Mouse (Mus musculus) intestine, embryonic 14.5 days (tissue): ENCODE data around the gene Pnpo. TPM values are rescaled to one million over a fixed set of nuclear protein-coding genes. Genes with fewer than 3 reads are reported as not detected.

Experiments used
- ATAC-seq: fragments of 200-750 bp; cut with Nextera tagmentation; replicated peaks from 2 replicates; pipeline ENCODE4 v1.8.0; 2017; ENCODE audit warnings: low read depth, moderate number of reproducible peaks, moderate TSS enrichment, moderate library complexity; ENCODE audit not compliant: low FRiP score, low TSS enrichment
- DNase-seq: peaks from one replicate; pipeline ENCODE4 v3.0.0-alpha.2; 2018; ENCODE audit warnings: low spot score
- H3K27ac ChIP-seq: fragments of 300-500 bp; sonication (generic); 2 replicates; pipeline ENCODE4 v1.5.1; 2014; ENCODE audit warnings: low read depth, mild to moderate bottlenecking, control low read depth
- H3K27me3 ChIP-seq: fragments of 300-500 bp; sonication (generic); replicated peaks from 2 replicates; pipeline ENCODE4 v1.6.1; 2014; ENCODE audit warnings: low read length, control low read depth; ENCODE audit not compliant: control insufficient read depth, insufficient read depth
- H3K36me3 ChIP-seq: fragments of 300-500 bp; sonication (generic); 2 replicates; pipeline ENCODE4 v1.6.1; 2014; ENCODE audit warnings: low read length, control low read depth; ENCODE audit not compliant: control insufficient read depth, insufficient read depth
- H3K4me1 ChIP-seq: fragments of 300-500 bp; sonication (generic); replicated peaks from 2 replicates; pipeline ENCODE4 v1.6.1; 2014; ENCODE audit warnings: low read length, control low read depth, mixed read lengths; ENCODE audit not compliant: control insufficient read depth, insufficient read depth
- H3K4me2 ChIP-seq: fragments of 300-500 bp; sonication (generic); 2 replicates; pipeline ENCODE4 v1.6.1; 2014; ENCODE audit warnings: low read length
- H3K4me3 ChIP-seq: fragments of 300-500 bp; sonication (generic); 2 replicates; pipeline ENCODE4 v1.5.1; 2014; ENCODE audit warnings: low read depth, low read length, control low read depth, mixed read lengths
- H3K9ac ChIP-seq: fragments of 300-500 bp; sonication (generic); 2 replicates; pipeline ENCODE4 v1.6.1; 2014; ENCODE audit warnings: mild to moderate bottlenecking, low read length
- H3K9me3 ChIP-seq: fragments of 300-500 bp; sonication (generic); 2 replicates; pipeline ENCODE4 v1.6.1; 2016; ENCODE audit warnings: low read length, control low read depth; ENCODE audit not compliant: control insufficient read depth
- WGBS: fragments of 180-500 bp; shearing (Covaris S2); extraction: QIAGEN DNeasy Blood & Tissue Kit; methylation state at CpG from one replicate; pipeline ENCODE4 v1.1.7; 2014; 5-methylcytosine and 5-hydroxymethylcytosine counted together
- polyA plus RNA-seq: library from polyadenylated mRNA; unstranded; fragments of >200 nt; fragmentation: Nextera tagmentation; extraction: Ambion mirVana; gene quantifications from 2 replicates; pipeline ENCODE4 v1.2.1, GENCODE M21; 2014

The Pnpo gene
- 40.9 and 44.1 TPM in 2 replicates for polyA plus RNA-seq

DNA sequence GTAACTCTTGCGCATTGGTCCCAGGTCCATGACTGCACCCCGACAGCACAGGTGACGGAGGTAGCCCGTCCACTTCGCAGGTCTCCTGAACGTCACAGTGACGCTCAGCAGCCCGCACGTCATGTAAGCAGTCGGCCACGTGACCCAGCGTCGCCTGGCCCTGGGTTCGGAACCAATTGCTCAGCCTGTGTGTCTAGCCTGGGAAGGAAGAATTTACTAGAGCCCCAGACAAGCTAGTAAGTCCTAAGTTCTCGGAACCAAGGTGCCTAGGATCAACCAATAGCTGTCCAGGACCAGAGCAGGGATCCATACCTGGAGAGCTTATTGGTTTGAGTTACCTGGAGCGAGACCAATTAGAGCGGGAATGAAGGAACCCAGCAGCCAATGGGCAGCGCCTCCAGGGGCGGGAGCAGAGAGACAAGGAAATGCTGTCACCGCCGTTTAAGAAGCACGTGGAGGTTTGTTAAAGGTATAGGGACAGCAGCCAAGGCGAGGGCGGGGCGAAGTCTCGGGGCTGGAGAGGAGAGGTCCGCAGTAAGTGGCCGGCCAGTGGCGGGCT is at the start of gene Pnpo:
Gene Pnpo, minus strand, starts transcription at position 241 of the 559 bp plus-strand sequence.
- Histone ChIP-seq H3K36me3 (0 out of 2 replicates have a peak, but pooled peaks cover 4% of the 10 kb centered on the region), H3K27ac (peak within 1 kb of the TSS; percentile 51), H3K4me2 (peak within 1 kb of the TSS; percentile 96), H3K4me3 (peak within 1 kb of the TSS; percentile 64), H3K27me3 (no peaks in the 10 kb centered on the region), H3K9ac (peak within 1 kb of the TSS; percentile 53), H3K4me1 (peaks cover 4% of the 10 kb centered on the region; the same call in 1 of the 2 replicates), H3K9me3 (no peaks in the 10 kb centered on the region)
- WGBS, result under 1% methylated on average over 29 of the region's 29 CpGs
- DNase-seq (peak; percentile 92), ATAC-seq (peak; percentile 97)

DNA sequence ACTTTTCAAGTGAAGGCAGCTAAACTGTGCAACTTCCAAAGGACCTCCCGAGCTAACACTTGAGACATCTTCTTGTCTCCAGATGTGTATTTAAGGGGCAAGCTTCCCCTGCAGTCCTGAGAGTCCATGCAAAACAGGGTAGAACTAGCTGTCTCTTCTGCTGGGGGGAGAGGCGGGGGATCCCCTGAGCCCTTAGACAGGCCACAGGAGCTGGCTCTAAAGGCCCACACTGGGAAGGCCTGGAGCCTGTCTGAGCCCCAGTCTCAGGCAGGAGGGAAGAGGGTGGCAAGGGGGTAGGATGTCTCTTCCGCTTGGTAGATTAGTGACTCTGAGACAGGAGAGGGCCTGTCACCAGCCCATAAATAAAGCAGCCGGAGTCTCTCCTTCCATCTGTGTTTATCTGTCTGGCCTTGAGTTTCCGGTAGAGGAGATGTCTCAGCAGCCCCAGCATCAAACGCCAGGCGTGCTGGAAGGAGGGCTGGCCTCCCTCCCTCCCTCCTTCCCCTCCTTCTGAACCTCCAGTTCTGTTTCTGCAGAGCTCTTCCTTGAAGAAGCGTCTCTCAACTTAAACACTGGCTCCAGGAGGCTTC is 49.0 kb upstream of the Pnpo start:
- DNase-seq (peak; percentile 63), ATAC-seq (no peak)
- Histone ChIP-seq H3K36me3 (no peaks in the 10 kb centered on the region), H3K27ac (peak overlapping the region; percentile 73), H3K9ac (no peak overlapping the region), H3K4me2 (no peak overlapping the region), H3K9me3 (no peaks in the 10 kb centered on the region), H3K4me3 (no peak overlapping the region), H3K4me1 (peaks cover 34% of the 10 kb centered on the region), H3K27me3 (0 out of 2 replicates have a peak, but pooled peaks cover 2% of the 10 kb centered on the region)
- WGBS, result 16% methylated on average over 8 of the region's 8 CpGs

GRCm38 (mm10) chr11:96991501-96991900 is 47.7 kb upstream of the Pnpo start:
- H3K9me3 ChIP-seq, result no peaks in the 10 kb centered on the region

GRCm38 (mm10) chr11:96987873-96988655 is 44.3 kb upstream of the Pnpo start:
- ATAC-seq, result peak; percentile 32
- H3K27ac ChIP-seq, result no peak overlapping the region
- DNase-seq, result peak; percentile 65
- H3K4me1 ChIP-seq, result peaks cover 28% of the 10 kb centered on the region
- H3K27me3 ChIP-seq, result 0 out of 2 replicates have a peak, but pooled peaks cover 7% of the 10 kb centered on the region
- no peaks in the 10 kb centered on the region for H3K36me3 ChIP-seq
- H3K4me2 ChIP-seq, result peak overlapping the region; percentile 50
- peak overlapping the region; percentile 8; the same call in 1 of the 2 replicates for H3K4me3 ChIP-seq
- WGBS, result 7% methylated on average over 31 of the region's 31 CpGs
- no peak overlapping the region for H3K9ac ChIP-seq
- no peaks in the 10 kb centered on the region for H3K9me3 ChIP-seq

More at GRCm38 (mm10) chr11:96991501-96991900, 47.7 kb upstream of the Pnpo start:
- Histone ChIP-seq H3K36me3 (no peaks in the 10 kb centered on the region), H3K4me3 (no peak overlapping the region), H3K4me2 (no peak overlapping the region), H3K9ac (no peak overlapping the region), H3K4me1 (peaks cover 32% of the 10 kb centered on the region), H3K27ac (peak overlapping the region; percentile 73; the same call in 1 of the 2 replicates), H3K27me3 (0 out of 2 replicates have a peak, but pooled peaks cover 2% of the 10 kb centered on the region)
- ATAC-seq, result no peak
- WGBS, result 62% methylated on average over 5 of the region's 5 CpGs
- no peak for DNase-seq

DNA sequence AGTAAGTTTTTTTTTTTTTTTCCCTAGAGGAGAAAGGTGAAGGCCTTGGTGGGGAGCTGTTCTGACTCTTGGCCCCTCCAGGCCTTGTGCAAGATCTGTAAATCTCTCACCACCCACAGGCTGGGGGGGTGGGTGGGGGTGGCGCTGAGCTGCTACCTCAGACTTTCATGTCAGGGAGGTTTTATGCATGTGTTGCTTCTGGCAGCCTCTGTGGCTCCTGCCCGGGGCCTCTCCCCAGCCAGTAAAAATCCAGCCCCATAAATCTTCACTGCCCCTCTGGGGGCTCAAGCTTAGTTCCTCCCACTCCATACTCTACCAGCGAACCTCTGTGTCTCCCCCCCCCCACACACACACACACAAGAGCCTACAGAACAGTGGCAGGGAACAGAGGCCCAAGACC is 42.7 kb upstream of the Pnpo start:
- ATAC-seq (no peak), DNase-seq (no peak)
- Histone ChIP-seq H3K4me2 (no peak overlapping the region), H3K9me3 (no peaks in the 10 kb centered on the region), H3K27me3 (0 out of 2 replicates have a peak, but pooled peaks cover 7% of the 10 kb centered on the region), H3K9ac (no peak overlapping the region), H3K27ac (no peak overlapping the region), H3K4me3 (no peak overlapping the region), H3K36me3 (no peaks in the 10 kb centered on the region), H3K4me1 (peaks cover 15% of the 10 kb centered on the region)
- 21% methylated on average over 3 of the region's 3 CpGs for WGBS

DNA sequence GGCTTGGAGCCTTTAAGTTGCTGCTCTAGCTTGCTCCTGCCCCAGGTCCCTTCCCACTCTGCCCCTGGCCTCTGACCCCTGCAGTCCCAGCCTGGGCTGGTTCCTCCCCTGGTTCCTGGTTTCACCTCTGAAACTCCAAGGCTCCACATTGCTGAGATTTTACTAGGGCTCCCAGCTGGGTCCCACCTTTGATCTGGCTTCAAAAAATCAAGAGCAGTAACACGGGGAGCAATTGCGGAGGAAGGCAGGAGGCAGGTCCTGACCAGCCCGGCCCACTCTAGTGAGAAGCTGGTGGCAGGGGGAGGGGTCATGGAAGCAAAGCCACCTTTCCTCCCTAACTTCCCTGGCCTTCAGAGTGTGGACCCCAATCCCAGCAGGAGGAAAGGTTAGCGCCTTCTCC is 41.1 kb upstream of the Pnpo start:
- Histone ChIP-seq H3K9ac (no peak overlapping the region), H3K27me3 (0 out of 2 replicates have a peak, but pooled peaks cover 7% of the 10 kb centered on the region), H3K4me3 (no peak overlapping the region), H3K9me3 (no peaks in the 10 kb centered on the region), H3K4me2 (no peak overlapping the region), H3K36me3 (no peaks in the 10 kb centered on the region), H3K27ac (no peak overlapping the region), H3K4me1 (peaks cover 12% of the 10 kb centered on the region)
- no peak for DNase-seq
- no peak for ATAC-seq
- 30% methylated on average over 4 of the region's 4 CpGs for WGBS

- H3K27ac ChIP-seq, result no peak within 1 kb of the TSS
- H3K9ac ChIP-seq, result no peak within 1 kb of the TSS
- 0 out of 2 replicates have a peak, but pooled peaks cover 7% of the 10 kb centered on the region for H3K27me3 ChIP-seq
- H3K9me3 ChIP-seq, result no peaks in the 10 kb centered on the region
- ATAC-seq, result no peak
- no peaks in the 10 kb centered on the region for H3K36me3 ChIP-seq
- H3K4me2 ChIP-seq, result 0 out of 2 replicates have a peak within 1 kb of the TSS, but pooled peaks have one; percentile 11
- DNase-seq, result no peak
- WGBS, result 71% methylated on average over 7 of the region's 7 CpGs
- H3K4me3 ChIP-seq, result no peak within 1 kb of the TSS
- H3K4me1 ChIP-seq, result peaks cover 11% of the 10 kb centered on the region
Observed at GRCm38 (mm10) chr11:96982859-96983258, 39.1 kb upstream of the Pnpo start, which contains the start of gene Sp2. Gene Sp2 (minus strand): TSS chr11:96982959.

DNA sequence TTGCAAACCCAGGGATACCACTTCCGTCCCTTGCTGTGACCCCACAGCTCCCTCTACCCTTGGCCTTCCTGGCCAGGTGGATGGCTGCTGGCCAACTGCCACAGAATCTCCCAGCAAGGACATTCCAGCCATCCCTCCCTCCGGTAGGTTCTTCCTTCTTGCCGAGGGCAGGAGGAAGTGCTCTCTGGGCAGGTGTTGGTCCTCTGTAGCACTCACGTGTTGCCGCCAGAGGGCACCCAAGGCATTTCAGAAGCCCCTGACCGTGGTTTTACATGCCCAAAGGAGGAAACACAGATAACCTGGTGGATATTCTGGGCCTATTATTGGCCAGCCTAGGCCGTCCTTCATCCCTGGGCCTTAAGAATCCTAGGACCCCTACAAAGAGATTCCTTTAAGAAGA is 38.6 kb upstream of the Pnpo start:
- Histone ChIP-seq H3K27ac (no peak overlapping the region), H3K4me3 (no peak overlapping the region), H3K4me2 (0 out of 2 replicates have a peak overlapping the region, but pooled peaks have one; percentile 11), H3K9me3 (no peaks in the 10 kb centered on the region), H3K4me1 (peaks cover 6% of the 10 kb centered on the region), H3K27me3 (0 out of 2 replicates have a peak, but pooled peaks cover 7% of the 10 kb centered on the region), H3K36me3 (no peaks in the 10 kb centered on the region), H3K9ac (no peak overlapping the region)
- WGBS, result 4% methylated on average over 7 of the region's 7 CpGs
- DNase-seq (peak; percentile 90), ATAC-seq (no peak)
